ENCODE assay signal across 7 mouse cellular contexts in genomic region chr7:79661253-79661890, GRCm38 (mm10). TPM values are rescaled to one million over a fixed set of nuclear protein-coding genes. Genes with fewer than 3 reads are reported as not detected.
A peak's percentile ranks its signal among the peaks of the same experiment; 100 is the strongest.
DNase-seq lines count a peak whose midpoint lies in the region; ATAC-seq and TF ChIP-seq lines count a peak whose summit lies in the region.

No protein-coding gene starts in this region.

- peak overlapping the region; percentile 59 for H3K4me3 ChIP-seq in embryonic fibroblast, embryonic 13.5 days (ENCODE audit: insufficient read depth, low read length)
- H3K4me3 ChIP-seq in liver, embryonic 11.5 days (ENCODE audit: low read depth, low read length), result peak overlapping the region; percentile 83

- no peaks in the 10 kb centered on the region for H3K27me3 ChIP-seq in liver, embryonic 11.5 days (replicated peaks; ENCODE audit: control insufficient read depth, insufficient read depth, low read length)

- no peaks in the 10 kb centered on the region for H3K4me1 ChIP-seq in embryonic fibroblast, embryonic 13.5 days (ENCODE audit: control insufficient read depth, insufficient read depth, low read length)
- H3K4me1 ChIP-seq in liver, embryonic 11.5 days (replicated peaks; ENCODE audit: control insufficient read depth, insufficient read depth, low read length), result peaks cover 16% of the 10 kb centered on the region

- 10% methylated on average over 5 of the region's 5 CpGs for WGBS in liver, embryonic 11.5 days

- peak; percentile 7 for DNase-seq in thymus, postnatal 14 days
- DNase-seq in thymus, postnatal 36 days, result no peak
- no peak for DNase-seq in liver, embryonic 11.5 days (ENCODE audit: low spot score)
- DNase-seq in left cerebral cortex, postnatal 25 days (ENCODE audit: low spot score in 2 of 2), result no peak
- DNase-seq in kidney, adult 9 months, result no peak
- DNase-seq in adrenal gland, postnatal 14 days, result no peak

- no peaks in the 10 kb centered on the region for H3K9me3 ChIP-seq in liver, embryonic 11.5 days (ENCODE audit: control insufficient read depth, low read length)

- no peak overlapping the region for H3K27ac ChIP-seq in embryonic fibroblast, embryonic 13.5 days (ENCODE audit: insufficient read depth, low read length)
- H3K27ac ChIP-seq in liver, embryonic 11.5 days (ENCODE audit: low read depth, low read length), result no peak overlapping the region

- TF ChIP-seq CTCF in embryonic fibroblast, embryonic 13.5 days (IDR thresholded peaks at IDR 0.05; ENCODE audit: borderline replicate concordance, insufficient read depth, low read length), result no peak

- ATAC-seq in liver, embryonic 11.5 days (replicated peaks; ENCODE audit: low FRiP score), result no peak

- H3K36me3 ChIP-seq in liver, embryonic 11.5 days (ENCODE audit: control insufficient read depth, insufficient read depth, low read length), result peaks cover 4% of the 10 kb centered on the region

- peak overlapping the region; percentile 93 for H3K9ac ChIP-seq in liver, embryonic 11.5 days (ENCODE audit: low read depth, low read length)

- H3K4me2 ChIP-seq in liver, embryonic 11.5 days, result peak overlapping the region; percentile 94

- no peak for TF ChIP-seq POLR2A in embryonic fibroblast, embryonic 13.5 days (IDR thresholded peaks at IDR 0.05; ENCODE audit: low read depth, low read length)

- intact Hi-C loops in left cerebral cortex, postnatal 25 days (cut with DNase I), result loop anchor here (5.0 kb wide), 1 partner anchor 56 kb away; the partner anchor contains the start of gene Kif7

RNA-seq across cellular contexts. Expression of gene Ticrr, which starts 1.4 kb away (rescaled TPM):
- 5.5 and 7.3 TPM in 2 replicates for polyA plus RNA-seq in embryonic fibroblast, embryonic 13.5 days (2011; ENCODE audit: insufficient read length, low read depth, missing spikeins)
- polyA plus RNA-seq in liver, embryonic 11.5 days (2014; fragmentation: Nextera tagmentation; extraction: Ambion mirVana), result 16.2 and 17.2 TPM in 2 replicates
- total RNA-seq in left cerebral cortex, postnatal 25 days (2021), result under 1 TPM in 1 of 2 experiments, not detected in 1; 0.11 TPM
- total RNA-seq in adrenal gland, postnatal 14 days (2021), result 2.0 and 2.3 TPM in 2 replicates

RNA-seq across cellular contexts. Expression of gene Rhcg, which starts 43.9 kb away (rescaled TPM):
- polyA plus RNA-seq in embryonic fibroblast, embryonic 13.5 days (2011; ENCODE audit: insufficient read length, low read depth, missing spikeins), result not detected in 2 replicates
- not detected in 2 replicates for polyA plus RNA-seq in liver, embryonic 11.5 days (2014; fragmentation: Nextera tagmentation; extraction: Ambion mirVana)
- total RNA-seq in left cerebral cortex, postnatal 25 days (2021), result 1 to 10 TPM; 2.0 to 2.8 TPM
- total RNA-seq in adrenal gland, postnatal 14 days (2021), result 1.9 and 2.4 TPM in 2 replicates

RNA-seq across cellular contexts. Expression of gene Kif7, which starts 54.1 kb away (rescaled TPM):
- polyA plus RNA-seq in embryonic fibroblast, embryonic 13.5 days (2011; ENCODE audit: insufficient read length, low read depth, missing spikeins), result 3.5 and 5.3 TPM in 2 replicates
- 2.3 and 3.0 TPM in 2 replicates for polyA plus RNA-seq in liver, embryonic 11.5 days (2014; fragmentation: Nextera tagmentation; extraction: Ambion mirVana)
- 1 to 10 TPM; 1.1 to 1.7 TPM for total RNA-seq in left cerebral cortex, postnatal 25 days (2021)
- 4.2 and 5.0 TPM in 2 replicates for total RNA-seq in adrenal gland, postnatal 14 days (2021)
